In the genomic region with DNA sequence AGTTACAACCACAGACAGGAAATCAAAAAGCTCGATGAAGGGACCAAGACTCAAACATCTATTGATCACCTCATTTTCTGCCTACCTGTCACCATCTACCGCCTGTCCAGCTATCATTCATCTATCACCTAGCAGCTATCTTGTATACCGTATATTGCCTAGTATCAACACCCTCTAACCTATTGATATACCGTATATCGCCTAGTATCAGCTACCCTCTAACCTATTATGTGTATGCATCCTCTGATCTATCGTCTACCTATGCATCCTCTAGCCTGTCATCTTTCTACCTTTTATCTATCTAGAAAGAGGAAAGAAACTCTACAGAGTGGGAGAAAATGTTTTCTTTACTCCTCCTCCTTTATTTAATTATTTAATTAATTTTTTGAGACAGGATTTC, we compare ENCODE assay signal across 7 mouse cellular contexts.
"Had no signal": no experiment of that assay in that cellular context is flagged by ENCODE, and none has a peak within 500 bp of the region (broad histone marks: within the 10 kb centered on the region; RNA-seq: fewer than 3 reads in every experiment).

No protein-coding gene starts in this region.

- H3K4me3 ChIP-seq: left cerebral cortex, adult 2 months; limb, embryonic 15.5 days; liver, embryonic 13.5 days had no signal

- DNase-seq: kidney, adult 8-10 months; kidney, postnatal 25 days; liver, embryonic 13.5 days; thymus, postnatal 14 days had no signal

- H3K27me3 ChIP-seq: liver, embryonic 13.5 days had no signal

- H3K9me3 ChIP-seq: limb, embryonic 15.5 days; liver, embryonic 13.5 days had no signal

- H3K4me1 ChIP-seq: liver, embryonic 13.5 days had no signal

- H3K9ac ChIP-seq: limb, embryonic 15.5 days; liver, embryonic 13.5 days had no signal

- H3K27ac ChIP-seq: left cerebral cortex, adult 2 months; limb, embryonic 15.5 days; liver, embryonic 13.5 days; stomach, postnatal 0 days had no signal

- H3K36me3 ChIP-seq: limb, embryonic 15.5 days; liver, embryonic 13.5 days had no signal

- H3K4me2 ChIP-seq: limb, embryonic 15.5 days; liver, embryonic 13.5 days had no signal
